Mouse (Mus musculus) adrenal gland (tissue): ENCODE measurements around the gene Ep300.
"Not testable (repeated sequence)": the region's sequence is repeated elsewhere in the genome, so short reads cannot be mapped to it uniquely, and the experiment has no call there.

Experiments
- intact Hi-C: fragments of 180-260 bp; cut with DNase I; formaldehyde crosslinking; loops from one replicate; pipeline ENCODE4 v1.15.1; 2025
- microRNA-seq, 2 experiments: library from miRNA; unstranded; fragments of <30 nt; microRNA quantifications; one replicate each; pipeline ENCODE4; 2019

The Ep300 gene

GRCm38 (mm10) chr15:81700161-81700560 lies 115.0 kb downstream of the Ep300 start:
- intact Hi-C loops = no loop called here

- intact Hi-C loops = no loop called here
Observed at GRCm38 (mm10) chr15:81700601-81701000, 115.5 kb downstream of the Ep300 start.

GRCm38 (mm10) chr15:81701350-81701749 lies 116.2 kb downstream of the Ep300 start:
- intact Hi-C loops = not testable (repeated sequence)

Small RNA genes lying within 50 kb of the gene (microRNA-seq; reads per million reads assigned to microRNA genes)
- gene Gm23880 = 0 reads per million in 2 experiments
